Mouse (Mus musculus): ENCODE results near the gene Gm49630.
"Not testable (repeated sequence)": the region's sequence is repeated elsewhere in the genome, so short reads cannot be mapped to it uniquely, and the experiment has no call there.

The Gm49630 gene

GRCm38 (mm10) chr17:7369401-7369800 lies 2.4 kb downstream of the Gm49630 start:
- intact Hi-C loops (cut with DNase I): not testable (repeated sequence)

- intact Hi-C loops (cut with DNase I): not testable (repeated sequence)
These were observed 5.0 kb downstream of the Gm49630 start for GRCm38 (mm10) chr17:7366676-7367374.

GRCm38 (mm10) chr17:7366265-7366664 lies 5.5 kb downstream of the Gm49630 start:
- intact Hi-C loops (cut with DNase I): not testable (repeated sequence)

GRCm38 (mm10) chr17:7365615-7366014 lies 6.2 kb downstream of the Gm49630 start:
- intact Hi-C loops (cut with DNase I): not testable (repeated sequence)

- intact Hi-C loops (cut with DNase I): not testable (repeated sequence)
These were observed 10.9 kb downstream of the Gm49630 start for GRCm38 (mm10) chr17:7360749-7361465.

- intact Hi-C loops (cut with DNase I): not testable (repeated sequence)
These were observed 12.0 kb downstream of the Gm49630 start for GRCm38 (mm10) chr17:7359806-7360205.

- intact Hi-C loops (cut with DNase I): not testable (repeated sequence)
These were observed 19.2 kb downstream of the Gm49630 start, which contains the start of gene Ttll2 for GRCm38 (mm10) chr17:7352596-7352995. Gene Ttll2, minus strand, starts transcription at chr17:7352696.

GRCm38 (mm10) chr17:7348765-7349164 lies 23.0 kb downstream of the Gm49630 start:
- intact Hi-C loops (cut with DNase I): not testable (repeated sequence)

GRCm38 (mm10) chr17:7337381-7337780 lies 34.4 kb downstream of the Gm49630 start:
- intact Hi-C loops (cut with DNase I): not testable (repeated sequence)

- intact Hi-C loops (cut with DNase I): not testable (repeated sequence)
These were observed 39.0 kb downstream of the Gm49630 start for GRCm38 (mm10) chr17:7332745-7333144.

- intact Hi-C loops (cut with DNase I): not testable (repeated sequence)
These were observed 45.4 kb downstream of the Gm49630 start for GRCm38 (mm10) chr17:7326415-7326814.

- intact Hi-C loops (cut with DNase I): not testable (repeated sequence)
These were observed 47.4 kb downstream of the Gm49630 start, which contains the start of gene Tcp10a for GRCm38 (mm10) chr17:7324346-7324745. Gene Tcp10a, plus strand, starts transcription at chr17:7324646.

- intact Hi-C loops (cut with DNase I): not testable (repeated sequence)
These were observed 52.0 kb downstream of the Gm49630 start for GRCm38 (mm10) chr17:7319789-7320188.

GRCm38 (mm10) chr17:7315693-7316382 lies 55.9 kb downstream of the Gm49630 start:
- intact Hi-C loops (cut with DNase I): not testable (repeated sequence)

GRCm38 (mm10) chr17:7306278-7307196 lies 65.2 kb downstream of the Gm49630 start:
- intact Hi-C loops (cut with DNase I): not testable (repeated sequence)

Data from adrenal gland (tissue).